Mouse (Mus musculus) megakaryocyte, embryonic 14.5 days (primary cell): ENCODE measurements around the gene 1700061G19Rik. TPM values are rescaled to one million over a fixed set of nuclear protein-coding genes. Genes with fewer than 3 reads are reported as not detected.
A peak's percentile ranks its signal among the peaks of the same experiment; 100 is the strongest.

Experiments used
- H3K27me3 ChIP-seq: replicated peaks from 2 replicates; pipeline ENCODE3; 2012; ENCODE audit warnings: inconsistent platforms
- H3K36me3 ChIP-seq: replicated peaks from 2 replicates; pipeline ENCODE3; 2012; ENCODE audit warnings: low read length, inconsistent platforms, mixed read lengths
- H3K4me1 ChIP-seq: 2 replicates; pipeline ENCODE4 v1.6.1; 2012; ENCODE audit warnings: inconsistent platforms
- H3K4me3 ChIP-seq: replicated peaks from 2 replicates; pipeline ENCODE3; 2012; ENCODE audit warnings: moderate library complexity, mild to moderate bottlenecking, inconsistent platforms
- H3K9me3 ChIP-seq: 2 replicates; pipeline ENCODE4 v1.6.1; 2012; ENCODE audit warnings: inconsistent platforms
- FLI1 ChIP-seq: IDR thresholded peaks from 2 replicates; pipeline ENCODE4 v1.6.1; 2012; ENCODE audit warnings: low read length, inconsistent platforms, mixed read lengths
- GATA1 ChIP-seq: IDR thresholded peaks from 3 replicates; pipeline ENCODE4 v1.6.1; 2012; ENCODE audit warnings: mixed read lengths, low read length, inconsistent platforms, borderline replicate concordance
- polyA plus RNA-seq: library from polyadenylated mRNA; stranded (reverse); fragments of >175 nt; gene quantifications from 2 replicates; pipeline ENCODE4 v1.2.3, GENCODE M21; 2012; ENCODE audit warnings: low replicate concordance; ENCODE audit not compliant: insufficient read depth

The 1700061G19Rik gene
- polyA plus RNA-seq, 1 experiment, result 0.36 TPM

DNA sequence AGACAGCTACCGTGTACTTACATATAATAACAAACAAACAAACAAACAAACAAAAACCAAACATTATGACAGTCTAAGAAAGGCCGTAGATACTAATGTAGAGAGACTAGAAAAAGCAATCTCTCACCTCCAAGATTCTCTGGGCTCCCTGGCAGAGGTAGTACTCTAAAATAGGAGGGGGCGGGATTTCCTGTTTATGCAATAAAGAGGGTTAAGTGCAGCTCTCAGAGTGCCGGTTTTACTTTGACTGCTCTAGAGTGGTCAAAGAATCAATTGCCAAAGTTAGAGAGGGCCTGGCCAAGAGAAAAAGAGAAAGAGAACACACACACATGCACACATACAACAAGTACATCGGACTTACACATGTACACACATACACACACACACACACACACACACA is 33.1 kb upstream of the 1700061G19Rik start:
- peaks cover 19% of the 10 kb centered on the region for H3K4me1 ChIP-seq
- H3K27me3 ChIP-seq, result peaks cover 61% of the 10 kb centered on the region
- no peak overlapping the region for H3K4me3 ChIP-seq
- no peaks in the 10 kb centered on the region for H3K36me3 ChIP-seq
- no peak for TF ChIP-seq FLI1
- no peak for TF ChIP-seq GATA1
- H3K9me3 ChIP-seq, result no peaks in the 10 kb centered on the region

DNA sequence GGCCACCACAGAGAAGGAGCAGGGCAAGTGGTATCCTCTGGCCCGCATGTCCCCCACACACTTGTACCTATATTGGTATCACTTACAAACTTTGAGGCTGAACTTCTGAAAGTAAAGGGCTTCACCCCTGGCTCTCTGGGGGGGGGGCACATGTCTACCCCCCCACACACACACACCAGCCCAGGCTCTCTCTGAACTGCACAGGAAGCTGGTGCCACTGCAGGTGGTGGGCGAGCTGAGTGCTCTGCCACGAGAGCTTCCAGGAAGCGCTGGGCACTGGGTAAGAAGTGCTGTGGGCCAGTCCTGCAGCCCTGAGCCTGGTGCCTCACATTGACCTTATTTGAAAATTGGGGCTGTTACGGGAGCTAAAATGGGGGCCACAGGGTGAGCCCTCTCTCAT is 31.6 kb upstream of the 1700061G19Rik start:
- Histone ChIP-seq H3K4me1 (peaks cover 23% of the 10 kb centered on the region), H3K27me3 (peaks cover 64% of the 10 kb centered on the region), H3K4me3 (no peak overlapping the region), H3K36me3 (no peaks in the 10 kb centered on the region), H3K9me3 (no peaks in the 10 kb centered on the region)
- TF ChIP-seq GATA1, result no peak
- TF ChIP-seq FLI1, result no peak

DNA sequence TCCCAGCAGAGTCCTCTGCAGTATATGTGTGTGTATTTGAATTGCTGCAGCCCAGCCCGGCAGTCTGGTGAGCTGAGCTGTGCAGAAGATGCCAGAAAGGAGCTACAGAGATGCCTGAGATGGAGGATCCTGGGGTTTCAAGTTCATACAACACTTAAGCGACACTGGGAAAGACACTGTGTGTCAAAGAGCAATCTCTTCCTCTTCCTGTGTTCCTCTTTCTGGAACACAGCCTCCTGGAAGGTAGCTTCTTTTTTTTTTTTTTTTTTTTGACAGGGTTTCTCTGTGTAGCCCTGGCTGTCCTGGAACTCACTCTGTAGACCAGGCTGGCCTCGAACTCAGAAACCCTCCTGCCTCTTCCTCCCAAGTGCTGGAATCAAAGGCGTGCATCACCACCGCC is 26.5 kb upstream of the 1700061G19Rik start:
- Histone ChIP-seq H3K4me3 (no peak overlapping the region), H3K4me1 (peaks cover 16% of the 10 kb centered on the region), H3K9me3 (no peaks in the 10 kb centered on the region), H3K27me3 (peaks cover 60% of the 10 kb centered on the region), H3K36me3 (no peaks in the 10 kb centered on the region)
- TF ChIP-seq FLI1, result no peak
- TF ChIP-seq GATA1, result no peak

DNA sequence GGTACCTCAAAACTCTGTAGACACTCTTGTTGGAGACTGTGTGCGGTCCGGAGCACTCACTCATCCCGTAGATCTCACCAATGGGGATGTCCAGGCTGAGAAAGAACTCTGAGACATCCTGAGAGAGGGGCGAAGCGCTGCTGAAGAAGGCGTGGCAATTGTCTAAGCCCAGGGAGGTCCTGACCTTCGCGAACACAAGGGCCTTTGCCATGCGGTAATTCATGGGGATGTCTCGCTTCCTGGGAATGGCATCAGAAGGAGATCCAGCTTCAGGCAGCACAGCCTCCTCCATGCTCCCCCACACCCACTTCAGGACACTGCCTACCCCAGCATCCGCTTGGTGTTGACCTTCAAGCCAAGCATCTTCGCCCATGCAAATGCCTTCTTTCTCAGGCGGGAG is 25.6 kb upstream of the 1700061G19Rik start:
- no peak overlapping the region for H3K4me3 ChIP-seq
- no peaks in the 10 kb centered on the region for H3K9me3 ChIP-seq
- H3K27me3 ChIP-seq, result peaks cover 58% of the 10 kb centered on the region
- H3K36me3 ChIP-seq, result no peaks in the 10 kb centered on the region
- peaks cover 12% of the 10 kb centered on the region for H3K4me1 ChIP-seq
- TF ChIP-seq GATA1, result no peak
- no peak for TF ChIP-seq FLI1

DNA sequence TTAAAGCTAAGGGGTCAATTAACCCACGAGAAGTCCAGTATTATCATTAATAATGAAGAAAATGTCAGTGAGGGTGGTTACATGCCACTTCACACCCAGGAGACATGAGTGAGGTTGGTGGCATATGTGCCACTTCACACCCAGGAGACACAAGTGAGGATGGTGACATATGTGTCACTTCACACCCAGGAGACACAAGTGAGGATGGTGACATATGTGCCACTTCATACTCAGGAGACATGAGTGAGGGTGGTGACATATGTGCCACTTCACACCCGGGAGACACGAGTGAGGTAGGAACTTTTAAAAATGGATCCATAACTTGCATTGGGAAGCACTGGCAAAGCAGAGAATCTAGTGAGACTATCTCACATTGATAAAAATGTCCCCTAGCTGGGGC is 24.1 kb upstream of the 1700061G19Rik start:
- no peaks in the 10 kb centered on the region for H3K36me3 ChIP-seq
- H3K4me1 ChIP-seq, result peaks cover 12% of the 10 kb centered on the region
- no peak overlapping the region for H3K4me3 ChIP-seq
- H3K27me3 ChIP-seq, result peaks cover 56% of the 10 kb centered on the region
- no peaks in the 10 kb centered on the region for H3K9me3 ChIP-seq
- TF ChIP-seq GATA1 (no peak), FLI1 (no peak)

DNA sequence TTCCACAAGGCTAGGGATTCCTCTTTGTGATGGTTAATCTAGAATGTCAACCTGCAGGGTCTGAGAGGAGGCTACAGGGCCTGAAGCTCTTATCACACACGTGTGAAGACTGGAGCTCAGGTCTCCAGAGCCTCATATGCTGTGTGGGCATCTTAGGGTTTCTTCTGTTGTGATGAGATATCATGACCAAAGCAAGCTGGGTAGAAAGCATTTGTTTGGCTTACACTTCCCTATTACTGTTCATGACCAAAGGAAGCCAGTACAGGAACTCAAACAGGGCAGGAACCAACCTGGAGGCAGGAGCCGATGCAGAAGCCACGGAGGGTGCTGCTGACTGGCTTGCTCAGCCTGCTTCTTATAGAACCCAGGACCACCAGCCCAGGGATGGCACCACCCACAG is 19.9 kb upstream of the 1700061G19Rik start:
- H3K4me1 ChIP-seq, result peaks cover 15% of the 10 kb centered on the region
- no peaks in the 10 kb centered on the region for H3K9me3 ChIP-seq
- no peak overlapping the region for H3K4me3 ChIP-seq
- TF ChIP-seq FLI1 (no peak), GATA1 (no peak)
- H3K36me3 ChIP-seq, result no peaks in the 10 kb centered on the region
- peaks cover 26% of the 10 kb centered on the region for H3K27me3 ChIP-seq

DNA sequence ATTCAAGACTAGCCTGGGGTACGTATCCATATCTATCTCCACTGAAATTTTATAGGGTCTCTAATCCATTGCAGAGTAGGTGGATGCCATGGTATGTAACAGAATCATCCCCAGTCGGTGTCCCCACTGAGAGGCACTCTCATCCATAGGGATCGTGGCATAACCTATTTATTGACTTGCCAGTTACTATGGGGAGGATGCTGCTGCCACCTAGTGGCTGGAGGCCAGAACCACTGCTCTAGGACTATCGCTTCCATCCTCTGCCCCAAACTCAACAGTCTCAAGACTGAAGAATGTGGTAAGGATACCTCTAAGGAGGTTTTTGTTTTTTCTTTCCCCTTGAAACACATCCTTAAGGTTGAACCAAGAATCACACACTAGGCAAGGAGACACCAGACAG is 17.1 kb upstream of the 1700061G19Rik start:
- no peak overlapping the region for H3K4me3 ChIP-seq
- peaks cover 21% of the 10 kb centered on the region for H3K27me3 ChIP-seq
- H3K36me3 ChIP-seq, result no peaks in the 10 kb centered on the region
- H3K4me1 ChIP-seq, result peaks cover 38% of the 10 kb centered on the region
- H3K9me3 ChIP-seq, result no peaks in the 10 kb centered on the region
- TF ChIP-seq GATA1 (no peak), FLI1 (no peak)

DNA sequence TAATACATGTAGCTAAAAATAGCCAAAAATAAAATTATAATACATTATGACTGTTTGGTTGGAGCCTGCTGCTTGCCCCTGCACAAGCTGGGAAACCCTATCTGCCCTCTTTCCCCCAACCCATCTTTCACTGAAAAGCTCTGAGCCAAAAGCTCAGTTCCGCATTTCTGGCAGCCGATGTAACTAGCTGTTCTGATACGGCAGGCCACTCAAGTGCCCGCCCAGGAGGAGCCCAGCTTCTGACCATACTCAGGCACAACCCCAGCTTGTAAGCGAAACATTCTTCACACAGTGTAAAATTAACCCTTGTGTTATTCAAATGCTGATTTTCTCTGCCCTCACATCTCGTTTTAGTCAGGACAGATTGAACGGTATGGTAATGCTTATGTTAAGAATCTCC is 16.4 kb upstream of the 1700061G19Rik start:
- peaks cover 38% of the 10 kb centered on the region for H3K4me1 ChIP-seq
- peaks cover 16% of the 10 kb centered on the region for H3K27me3 ChIP-seq
- H3K36me3 ChIP-seq, result no peaks in the 10 kb centered on the region
- TF ChIP-seq FLI1 (no peak), GATA1 (no peak)
- H3K9me3 ChIP-seq, result no peaks in the 10 kb centered on the region
- H3K4me3 ChIP-seq, result no peak overlapping the region

DNA sequence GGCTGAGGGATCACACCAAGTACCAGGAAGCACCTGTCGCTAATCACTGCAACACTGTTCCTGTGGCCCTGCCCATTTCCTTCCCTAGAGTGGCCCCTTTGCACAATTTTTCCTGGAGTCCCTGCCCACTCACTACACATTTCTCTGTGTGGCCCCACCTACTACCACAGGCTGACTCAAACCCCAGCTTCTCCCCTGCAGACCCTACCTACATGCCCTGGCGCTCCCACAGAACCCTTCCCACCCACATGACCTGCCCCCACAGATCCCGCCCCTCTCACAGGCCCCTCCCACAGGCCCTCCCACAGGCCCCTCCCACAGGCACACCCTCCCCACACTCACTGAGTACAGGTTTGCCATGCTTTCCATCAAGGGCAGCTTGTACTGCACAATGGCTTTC is 14.1 kb upstream of the 1700061G19Rik start:
- H3K9me3 ChIP-seq, result peaks cover 14% of the 10 kb centered on the region
- peak overlapping the region; percentile 77 for H3K4me3 ChIP-seq
- TF ChIP-seq GATA1 (no peak), FLI1 (no peak)
- peaks cover 20% of the 10 kb centered on the region for H3K27me3 ChIP-seq
- no peaks in the 10 kb centered on the region for H3K36me3 ChIP-seq
- peaks cover 38% of the 10 kb centered on the region for H3K4me1 ChIP-seq

DNA sequence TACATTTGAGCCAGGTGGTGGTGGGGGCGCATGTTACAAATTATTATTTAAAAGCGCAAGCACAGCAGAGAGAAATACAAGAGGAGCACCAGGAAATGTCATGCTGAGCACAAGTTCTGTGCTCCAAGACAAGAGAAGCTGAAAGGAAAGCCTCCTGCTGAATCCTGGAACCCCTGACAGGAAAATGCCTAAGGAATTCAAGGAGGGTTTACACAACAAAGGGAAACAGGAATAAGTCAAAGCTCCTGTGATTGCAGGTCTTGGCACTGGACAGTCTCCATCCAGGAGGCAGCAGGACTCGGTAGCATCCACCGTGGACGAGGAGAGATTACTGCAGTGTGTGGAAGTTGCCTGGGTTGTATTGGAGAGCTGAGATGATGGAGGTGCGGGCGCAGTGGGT is 9.2 kb upstream of the 1700061G19Rik start:
- peaks cover 17% of the 10 kb centered on the region for H3K27me3 ChIP-seq

DNA sequence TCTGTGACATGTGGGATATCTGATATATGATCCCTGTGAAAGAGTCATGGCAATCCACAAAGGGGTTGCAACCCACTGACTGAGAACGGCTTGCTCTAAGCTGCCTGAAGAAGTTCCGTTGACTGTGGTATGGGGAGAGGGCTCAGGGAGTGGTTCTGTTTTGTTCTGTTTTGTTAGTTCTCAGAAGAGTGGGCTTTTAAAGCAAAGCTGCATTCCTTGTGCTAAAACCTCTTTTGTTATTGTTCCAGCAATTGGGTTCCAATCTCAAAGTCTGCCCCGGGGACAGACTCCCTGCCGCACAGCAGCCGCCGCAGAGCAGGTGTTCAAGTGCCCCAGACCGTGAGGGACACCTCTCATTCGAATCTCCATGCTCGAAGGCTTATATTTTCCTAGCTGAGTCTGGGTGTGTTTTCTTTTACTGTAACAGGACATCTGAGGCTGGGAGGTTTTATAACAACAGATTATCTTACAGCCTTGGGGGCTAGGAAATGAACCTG is 5.7 kb upstream of the 1700061G19Rik start:
- H3K27me3 ChIP-seq, result peaks cover 23% of the 10 kb centered on the region
- H3K36me3 ChIP-seq, result no peaks in the 10 kb centered on the region
- TF ChIP-seq GATA1, result no peak
- no peak for TF ChIP-seq FLI1
- H3K4me3 ChIP-seq, result no peak overlapping the region
- H3K4me1 ChIP-seq, result peaks cover 26% of the 10 kb centered on the region
- H3K9me3 ChIP-seq, result peaks cover 39% of the 10 kb centered on the region

More for the DNA sequence above, 9.2 kb upstream of the 1700061G19Rik start:
- no peak for TF ChIP-seq FLI1
- no peak for TF ChIP-seq GATA1
- Histone ChIP-seq H3K9me3 (peaks cover 42% of the 10 kb centered on the region), H3K36me3 (no peaks in the 10 kb centered on the region), H3K4me1 (peaks cover 18% of the 10 kb centered on the region), H3K4me3 (peak overlapping the region; percentile 14)
